Mouse (Mus musculus) CH12.LX (cell line): Measurements from ENCODE around the gene Rxylt1.

Experiments
- NELFE ChIP-seq: IDR thresholded peaks from 2 replicates; pipeline ENCODE4 v1.6.1; 2011; ENCODE audit warnings: low read depth, low read length, improper control_type of control experiment
- POLR2A ChIP-seq: IDR thresholded peaks from 2 replicates; pipeline ENCODE4 v1.6.1; 2011; ENCODE audit warnings: low read depth, mild to moderate bottlenecking, improper control_type of control experiment, low read length

DNA sequence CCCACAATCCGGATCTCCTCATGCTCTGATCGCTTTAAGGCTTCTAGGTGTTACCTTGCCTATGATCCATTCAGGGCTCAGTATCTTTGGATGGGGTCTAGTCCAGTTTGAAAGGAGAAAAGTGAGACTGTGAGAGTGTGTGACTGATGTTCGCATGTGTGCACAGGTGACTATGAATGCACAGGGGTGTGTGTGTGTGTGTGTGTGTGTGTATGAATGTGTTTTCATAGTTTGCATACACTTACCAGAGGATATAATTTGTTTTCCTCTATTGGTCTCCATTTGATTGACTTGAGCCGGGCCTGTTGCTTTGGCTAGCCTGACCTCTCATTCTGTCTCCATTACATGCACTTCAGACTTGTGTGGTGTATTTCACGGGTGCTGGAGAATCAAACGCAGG, 41.3 kb downstream of the Rxylt1 start:
- TF ChIP-seq NELFE: no peak
- no peak for TF ChIP-seq POLR2A
